Mouse (Mus musculus): ENCODE data around the gene Cant1.

Gene Cant1

GRCm38 (mm10) chr11:118374506-118374905, 44.4 kb downstream of the Cant1 start:
- no peak for DNase-seq (ENCODE audit: low read depth, low spot score)

- peak; percentile 27 for DNase-seq (ENCODE audit: low read depth, low spot score)
These were observed 46.2 kb downstream of the Cant1 start for GRCm38 (mm10) chr11:118372641-118373040.

GRCm38 (mm10) chr11:118371876-118372275, 47.0 kb downstream of the Cant1 start:
- no peak for DNase-seq (ENCODE audit: low read depth, low spot score)

GRCm38 (mm10) chr11:118369657-118370056, 49.2 kb downstream of the Cant1 start:
- no peak for DNase-seq (ENCODE audit: low read depth, low spot score)

- no peak for DNase-seq (ENCODE audit: low read depth, low spot score)
These were observed 49.6 kb downstream of the Cant1 start for GRCm38 (mm10) chr11:118369251-118369650.

GRCm38 (mm10) chr11:118368330-118368729, 50.6 kb downstream of the Cant1 start:
- peak; percentile 84 for DNase-seq (ENCODE audit: low read depth, low spot score)

- DNase-seq (ENCODE audit: low read depth, low spot score), result no peak
These were observed 52.3 kb downstream of the Cant1 start for GRCm38 (mm10) chr11:118366559-118366958.

- no peak for DNase-seq (ENCODE audit: low read depth, low spot score)
These were observed 52.8 kb downstream of the Cant1 start for GRCm38 (mm10) chr11:118366108-118366507.

GRCm38 (mm10) chr11:118365171-118365570, 53.7 kb downstream of the Cant1 start:
- DNase-seq (ENCODE audit: low read depth, low spot score), result no peak

GRCm38 (mm10) chr11:118364021-118364420, 54.9 kb downstream of the Cant1 start:
- no peak for DNase-seq (ENCODE audit: low read depth, low spot score)

GRCm38 (mm10) chr11:118362971-118363518, 55.8 kb downstream of the Cant1 start:
- no peak for DNase-seq (ENCODE audit: low read depth, low spot score)

- no peak for DNase-seq (ENCODE audit: low read depth, low spot score)
These were observed 56.4 kb downstream of the Cant1 start for GRCm38 (mm10) chr11:118362501-118362900.

GRCm38 (mm10) chr11:118360907-118361341, 58.0 kb downstream of the Cant1 start:
- no peak for DNase-seq (ENCODE audit: low read depth, low spot score)

- no peak for DNase-seq (ENCODE audit: low read depth, low spot score)
These were observed 58.4 kb downstream of the Cant1 start for GRCm38 (mm10) chr11:118360491-118360890.

Measured in R1 (cell line).